Mouse (Mus musculus) lung, postnatal 0 days (tissue): Measurements from ENCODE around the gene Atp1a4.

Source experiments
- CTCF ChIP-seq: IDR thresholded peaks from 2 replicates; pipeline ENCODE4 v1.5.1; 2016; ENCODE audit warnings: antibody characterized with exemption, mild to moderate bottlenecking
- EP300 ChIP-seq: IDR thresholded peaks from 2 replicates; pipeline ENCODE4 v1.6.1; 2016; ENCODE audit warnings: antibody characterized with exemption, mild to moderate bottlenecking, control low read depth

DNA sequence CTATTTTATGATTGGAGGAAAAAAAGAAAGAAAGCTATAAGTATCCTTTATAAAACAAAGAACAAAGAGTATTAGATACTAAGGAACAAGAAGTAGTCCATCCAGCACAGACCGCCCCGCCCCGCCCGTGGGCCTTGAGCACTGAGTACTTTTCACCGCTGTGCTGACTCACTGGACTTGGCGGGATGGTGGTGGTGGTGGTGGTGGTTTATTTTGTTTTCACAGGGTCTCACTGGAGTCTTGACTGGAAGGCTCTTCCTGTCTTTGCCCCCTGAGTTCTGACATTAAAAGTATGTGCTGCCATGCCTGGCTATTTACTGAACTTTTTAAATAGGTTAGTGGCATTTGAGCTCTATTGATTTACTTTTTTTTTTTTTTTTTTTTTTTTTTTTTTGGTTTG, 75.2 kb downstream of the Atp1a4 start:
- TF ChIP-seq CTCF (no peak), EP300 (no peak)
